Mouse (Mus musculus) cortical plate, adult 2 months (tissue): Measurements from ENCODE around the gene Atp5e.

Experiments
- CTCF ChIP-seq: fragments of 200-500 bp; IDR thresholded peaks from 2 replicates; pipeline ENCODE4 v1.5.1; 2011; ENCODE audit warnings: mild to moderate bottlenecking, control low read depth, low read length; ENCODE audit not compliant: insufficient read depth; ENCODE audit errors: extremely low read depth
- POLR2A ChIP-seq: fragments of 200-500 bp; IDR thresholded peaks from 2 replicates; pipeline ENCODE4 v1.6.1; 2011; ENCODE audit warnings: mild to moderate bottlenecking, low read length, control low read depth; ENCODE audit not compliant: insufficient read depth; ENCODE audit errors: extremely low read depth

- TF ChIP-seq POLR2A: no peak
- no peak for TF ChIP-seq CTCF
These were observed 42.8 kb downstream of the Atp5e start for GRCm38 (mm10) chr2:174421107-174421506.
